Comparison of ENCODE assay signal across 14 mouse cellular contexts in genomic region chr4:66222602-66223317, GRCm38 (mm10).
DNase-seq lines count a peak whose midpoint lies in the region; ATAC-seq lines count a peak whose summit lies in the region.
"Had no signal": no experiment of that assay in that cellular context is flagged by ENCODE, and none has a peak within 500 bp of the region (broad histone marks: within the 10 kb centered on the region; RNA-seq: fewer than 3 reads in every experiment).

No protein-coding gene starts in this region.

- H3K9ac ChIP-seq in midbrain, embryonic 11.5 days (ENCODE audit: low read length): no peak overlapping the region
- H3K9ac ChIP-seq in midbrain, embryonic 13.5 days (replicated peaks): no peak overlapping the region
- no peak overlapping the region for H3K9ac ChIP-seq in midbrain, embryonic 14.5 days (replicated peaks; ENCODE audit: low read length)
- H3K9ac ChIP-seq: embryonic facial prominence, embryonic 12.5 days; forebrain, embryonic 12.5 days; intestine, embryonic 15.5 days; liver, embryonic 13.5 days had no signal

- no peaks in the 10 kb centered on the region for H3K9me3 ChIP-seq in midbrain, embryonic 11.5 days (ENCODE audit: control insufficient read depth, low read length)
- no peaks in the 10 kb centered on the region for H3K9me3 ChIP-seq in midbrain, embryonic 13.5 days
- H3K9me3 ChIP-seq in midbrain, embryonic 14.5 days (ENCODE audit: control insufficient read depth, low read length): no peaks in the 10 kb centered on the region
- H3K9me3 ChIP-seq: embryonic facial prominence, embryonic 12.5 days; forebrain, embryonic 12.5 days; intestine, embryonic 15.5 days; liver, embryonic 13.5 days had no signal

- intact Hi-C loops in left cerebral cortex, postnatal 14 days (cut with DNase I): no loop called here

- 89% methylated on average over 9 of the region's 9 CpGs for WGBS in midbrain, embryonic 11.5 days
- WGBS in midbrain, embryonic 13.5 days: 91% methylated on average over 9 of the region's 9 CpGs
- 90% methylated on average over 9 of the region's 9 CpGs for WGBS in midbrain, embryonic 14.5 days

- peak; percentile 59 for DNase-seq in midbrain, embryonic 11.5 days (ENCODE audit: low spot score, missing footprints)
- DNase-seq in frontal cortex, postnatal 36 days (ENCODE audit: low spot score in 2 of 2): peak; percentile 71 to 81
- peak; percentile 55 to 73 for DNase-seq in left cerebral cortex, postnatal 14 days (ENCODE audit: low spot score in 2 of 2)
- no peak for DNase-seq in lung, postnatal 14 days
- DNase-seq in embryo, embryonic 10.5 days (ENCODE audit: low spot score): no peak
- DNase-seq in midbrain, embryonic 14.5 days: no peak
- DNase-seq in adrenal gland, postnatal 14 days: no peak
- DNase-seq: liver, embryonic 13.5 days; thymus, postnatal 25 days had no signal

- no peak for ATAC-seq in midbrain, embryonic 11.5 days (ENCODE audit: low FRiP score)
- ATAC-seq in midbrain, embryonic 13.5 days: no peak
- no peak for ATAC-seq in midbrain, embryonic 14.5 days (ENCODE audit: low FRiP score, low TSS enrichment)
- ATAC-seq: intestine, embryonic 15.5 days had no signal

- H3K27ac ChIP-seq in midbrain, embryonic 11.5 days (ENCODE audit: low read depth, low read length): no peak overlapping the region
- no peak overlapping the region for H3K27ac ChIP-seq in midbrain, embryonic 13.5 days
- H3K27ac ChIP-seq in midbrain, embryonic 14.5 days (replicated peaks; ENCODE audit: low read depth, low read length): no peak overlapping the region
- H3K27ac ChIP-seq: embryonic facial prominence, embryonic 12.5 days; forebrain, embryonic 12.5 days; intestine, embryonic 15.5 days; liver, embryonic 13.5 days; macrophage had no signal

- H3K4me3 ChIP-seq in midbrain, embryonic 11.5 days (ENCODE audit: low read depth, low read length): no peak overlapping the region
- H3K4me3 ChIP-seq in midbrain, embryonic 13.5 days (replicated peaks): no peak overlapping the region
- no peak overlapping the region for H3K4me3 ChIP-seq in midbrain, embryonic 14.5 days (replicated peaks; ENCODE audit: low read depth, low read length)
- H3K4me3 ChIP-seq: embryonic facial prominence, embryonic 12.5 days; forebrain, embryonic 12.5 days; intestine, embryonic 15.5 days; liver, embryonic 13.5 days had no signal

- no peak overlapping the region for H3K4me2 ChIP-seq in midbrain, embryonic 11.5 days
- H3K4me2 ChIP-seq in midbrain, embryonic 13.5 days (replicated peaks): no peak overlapping the region
- no peak overlapping the region for H3K4me2 ChIP-seq in midbrain, embryonic 14.5 days (ENCODE audit: low read length)
- H3K4me2 ChIP-seq: embryonic facial prominence, embryonic 12.5 days; forebrain, embryonic 12.5 days; intestine, embryonic 15.5 days; liver, embryonic 13.5 days had no signal

- no peaks in the 10 kb centered on the region for H3K27me3 ChIP-seq in midbrain, embryonic 11.5 days (ENCODE audit: control insufficient read depth, insufficient read depth, low read length)
- no peaks in the 10 kb centered on the region for H3K27me3 ChIP-seq in midbrain, embryonic 13.5 days
- H3K27me3 ChIP-seq in midbrain, embryonic 14.5 days (ENCODE audit: control insufficient read depth, insufficient read depth, low read length): no peaks in the 10 kb centered on the region
- H3K27me3 ChIP-seq: embryonic facial prominence, embryonic 12.5 days; forebrain, embryonic 12.5 days; intestine, embryonic 15.5 days; liver, embryonic 13.5 days had no signal

- no peaks in the 10 kb centered on the region for H3K36me3 ChIP-seq in midbrain, embryonic 11.5 days (ENCODE audit: control insufficient read depth, insufficient read depth, low read length)
- H3K36me3 ChIP-seq in midbrain, embryonic 13.5 days: no peaks in the 10 kb centered on the region
- no peaks in the 10 kb centered on the region for H3K36me3 ChIP-seq in midbrain, embryonic 14.5 days (ENCODE audit: control insufficient read depth, insufficient read depth, low read length)
- H3K36me3 ChIP-seq: embryonic facial prominence, embryonic 12.5 days; forebrain, embryonic 12.5 days; intestine, embryonic 15.5 days; liver, embryonic 13.5 days had no signal

- no peaks in the 10 kb centered on the region for H3K4me1 ChIP-seq in midbrain, embryonic 11.5 days (ENCODE audit: control insufficient read depth, insufficient read depth, low read length)
- no peaks in the 10 kb centered on the region for H3K4me1 ChIP-seq in midbrain, embryonic 13.5 days (replicated peaks)
- no peaks in the 10 kb centered on the region for H3K4me1 ChIP-seq in midbrain, embryonic 14.5 days (ENCODE audit: control insufficient read depth, insufficient read depth, low read length)
- H3K4me1 ChIP-seq: embryonic facial prominence, embryonic 12.5 days; forebrain, embryonic 12.5 days; intestine, embryonic 15.5 days; liver, embryonic 13.5 days had no signal

Comparison
In these comparisons a context has a peak if more than half of its experiments do, and no peak if none do; other contexts are left out.
1. DNase-seq: peak in midbrain, embryonic 11.5 days (single experiment), frontal cortex, postnatal 36 days (2 of 2) and left cerebral cortex, postnatal 14 days (2 of 2); none in lung, postnatal 14 days (single experiment), embryo, embryonic 10.5 days (single experiment), midbrain, embryonic 14.5 days (single experiment) and adrenal gland, postnatal 14 days (single experiment).